33 mouse cellular contexts compared by ENCODE assay signal in genomic region chr6:136892002-136892401, GRCm38 (mm10). TPM values are rescaled to one million over a fixed set of nuclear protein-coding genes. Genes with fewer than 3 reads are reported as not detected.
DNase-seq lines count a peak whose midpoint lies in the region; ATAC-seq and TF ChIP-seq lines count a peak whose summit lies in the region.
"Had no signal": no experiment of that assay in that cellular context is flagged by ENCODE, and none has a peak within 500 bp of the region (broad histone marks: within the 10 kb centered on the region; RNA-seq: fewer than 3 reads in every experiment).

No protein-coding gene starts in this region.

- H3K4me3 ChIP-seq in heart, adult 2 months = no peak overlapping the region
- H3K4me3 ChIP-seq in kidney, embryonic 16.5 days (ENCODE audit: low read length) = no peak overlapping the region
- H3K4me3 ChIP-seq in brown adipose tissue, adult 24 weeks (ENCODE audit: insufficient read depth, low read depth, low read length) = no peak overlapping the region
- H3K4me3 ChIP-seq in liver, embryonic 14.5 days (ENCODE audit: insufficient read depth in 1 of 2, low read depth in 2 of 2, low read length in 2 of 2) = no peak overlapping the region
- H3K4me3 ChIP-seq: embryonic facial prominence, embryonic 12.5 days; heart, embryonic 12.5 days; hindbrain, embryonic 13.5 days; limb, embryonic 12.5 days; liver, embryonic 15.5 days; lung, embryonic 15.5 days; megakaryocyte, embryonic 14.5 days; midbrain, embryonic 13.5 days; neural tube, embryonic 13.5 days had no signal

- ATAC-seq in kidney, embryonic 16.5 days (ENCODE audit: low FRiP score, low TSS enrichment) = no peak
- ATAC-seq in liver, embryonic 14.5 days (ENCODE audit: insufficient read depth) = peak; percentile 81
- ATAC-seq: CD4-positive, CD25-positive, alpha-beta regulatory T cell, adult 4 months; forebrain, embryonic 14.5 days; intestine, embryonic 16.5 days; midbrain, embryonic 13.5 days had no signal

- no peaks in the 10 kb centered on the region for H3K36me3 ChIP-seq in heart, adult 2 months (ENCODE audit: control insufficient read depth, insufficient read depth, low read length)
- H3K36me3 ChIP-seq in kidney, embryonic 16.5 days (ENCODE audit: insufficient read depth, low read length) = no peaks in the 10 kb centered on the region
- H3K36me3 ChIP-seq in liver, embryonic 14.5 days (replicated peaks; ENCODE audit: control insufficient read depth, insufficient read depth, low read depth) = no peaks in the 10 kb centered on the region
- H3K36me3 ChIP-seq: embryonic facial prominence, embryonic 12.5 days; heart, embryonic 12.5 days; hindbrain, embryonic 13.5 days; limb, embryonic 12.5 days; liver, embryonic 15.5 days; lung, embryonic 15.5 days; midbrain, embryonic 13.5 days; neural tube, embryonic 13.5 days had no signal

- no peak for TF ChIP-seq CTCF in heart, adult 2 months (IDR thresholded peaks at IDR 0.05)
- no peak for TF ChIP-seq CTCF in liver, embryonic 14.5 days (IDR thresholded peaks at IDR 0.05; ENCODE audit: low read depth)

- no peak for TF ChIP-seq POLR2A in heart, adult 2 months (IDR thresholded peaks at IDR 0.05; ENCODE audit: insufficient read depth, low read depth, low read length)

- intact Hi-C loops in heart, adult 2 months (cut with DNase I) = no loop called here
- intact Hi-C loops in heart, postnatal 14 days (cut with DNase I) = no loop called here

- no peaks in the 10 kb centered on the region for H3K27me3 ChIP-seq in heart, adult 2 months (ENCODE audit: control insufficient read depth, insufficient read depth, low read length)
- H3K27me3 ChIP-seq in kidney, embryonic 16.5 days (ENCODE audit: insufficient read depth, low read length) = no peaks in the 10 kb centered on the region
- H3K27me3 ChIP-seq in liver, embryonic 14.5 days (ENCODE audit: control insufficient read depth, insufficient read depth, low read length) = no peaks in the 10 kb centered on the region
- H3K27me3 ChIP-seq: embryonic facial prominence, embryonic 12.5 days; heart, embryonic 12.5 days; hindbrain, embryonic 13.5 days; limb, embryonic 12.5 days; liver, embryonic 15.5 days; lung, embryonic 15.5 days; megakaryocyte, embryonic 14.5 days; midbrain, embryonic 13.5 days; neural tube, embryonic 13.5 days had no signal

- no peaks in the 10 kb centered on the region for H3K9me3 ChIP-seq in kidney, embryonic 16.5 days (ENCODE audit: low read length)
- no peaks in the 10 kb centered on the region for H3K9me3 ChIP-seq in liver, embryonic 14.5 days (ENCODE audit: control insufficient read depth, low read length)
- H3K9me3 ChIP-seq: embryonic facial prominence, embryonic 12.5 days; heart, embryonic 12.5 days; hindbrain, embryonic 13.5 days; limb, embryonic 12.5 days; liver, embryonic 15.5 days; lung, embryonic 15.5 days; megakaryocyte, embryonic 14.5 days; midbrain, embryonic 13.5 days; neural tube, embryonic 13.5 days had no signal

- WGBS in heart, adult 2 months = 51% methylated on average over 2 of the region's 2 CpGs
- WGBS in kidney, embryonic 16.5 days = 79% methylated on average over 2 of the region's 2 CpGs
- 34% methylated on average over 2 of the region's 2 CpGs for WGBS in liver, embryonic 14.5 days (ENCODE audit: insufficient replicate concordance)

- no peak for TF ChIP-seq EP300 in heart, adult 2 months (IDR thresholded peaks at IDR 0.05; ENCODE audit: insufficient read depth, low read depth, low read length)
- 0 out of 2 replicates have a peak, but pooled peaks have one; percentile 10 for TF ChIP-seq EP300 in liver, embryonic 14.5 days (IDR thresholded peaks at IDR 0.05; ENCODE audit: low read depth)

- H3K9ac ChIP-seq in heart, adult 2 months (ENCODE audit: low read depth, low read length) = 0 out of 2 replicates have a peak overlapping the region, but pooled peaks have one; percentile 28
- H3K9ac ChIP-seq in kidney, embryonic 16.5 days (replicated peaks; ENCODE audit: low read length) = no peak overlapping the region
- no peak overlapping the region for H3K9ac ChIP-seq in liver, embryonic 14.5 days (replicated peaks)
- H3K9ac ChIP-seq: embryonic facial prominence, embryonic 12.5 days; heart, embryonic 12.5 days; hindbrain, embryonic 13.5 days; limb, embryonic 12.5 days; liver, embryonic 15.5 days; lung, embryonic 15.5 days; midbrain, embryonic 13.5 days; neural tube, embryonic 13.5 days had no signal

- H3K79me2 ChIP-seq in heart, adult 2 months (replicated peaks; ENCODE audit: control insufficient read depth, insufficient read depth, low read length) = no peaks in the 10 kb centered on the region

- no peak for DNase-seq in heart, adult 2 months
- DNase-seq in heart, postnatal 14 days = no peak
- DNase-seq in kidney, postnatal 25 days = no peak
- DNase-seq in liver, embryonic 14.5 days (ENCODE audit: low read depth in 3 of 3, low spot score in 3 of 3) = no peak
- DNase-seq in adrenal gland, postnatal 4 days (ENCODE audit: low spot score in 2 of 2) = no peak
- DNase-seq: adrenal gland, postnatal 25 days; cerebellum, adult 9-10 months; cerebellum, postnatal 36 days; embryo, embryonic 11 days; heart, postnatal 4 days; kidney, adult 9 months; layer of hippocampus, adult 9-11 months; lung, postnatal 36 days; thymus, adult 2 months; thymus, postnatal 36 days had no signal

- peaks cover 14% of the 10 kb centered on the region for H3K4me1 ChIP-seq in heart, adult 2 months (ENCODE audit: control insufficient read depth, insufficient read depth, low read length)
- H3K4me1 ChIP-seq in kidney, embryonic 16.5 days (ENCODE audit: insufficient read depth, low read length) = peaks cover 29% of the 10 kb centered on the region
- no peaks in the 10 kb centered on the region for H3K4me1 ChIP-seq in brown adipose tissue, adult 24 weeks (ENCODE audit: control insufficient read depth, insufficient read depth, insufficient read length, low read length)
- peaks cover 0 to 7% of the 10 kb centered on the region in 2 experiments; a peak in 2 of 4 replicates for H3K4me1 ChIP-seq in liver, embryonic 14.5 days (replicated peaks; ENCODE audit: control insufficient read depth in 2 of 2, insufficient read depth in 2 of 2, low read length in 1 of 2)
- H3K4me1 ChIP-seq: hindbrain, embryonic 13.5 days; midbrain, embryonic 13.5 days; neural tube, embryonic 13.5 days had no signal

- peak overlapping the region; percentile 66 for H3K27ac ChIP-seq in heart, adult 2 months
- H3K27ac ChIP-seq in kidney, embryonic 16.5 days (ENCODE audit: low read length) = 0 out of 2 replicates have a peak overlapping the region, but pooled peaks have one; percentile 1
- H3K27ac ChIP-seq in brown adipose tissue, adult 24 weeks (replicated peaks; ENCODE audit: low read depth, low read length) = peak overlapping the region; percentile 41
- H3K27ac ChIP-seq in liver, embryonic 14.5 days = no peak overlapping the region
- H3K27ac ChIP-seq: embryonic facial prominence, embryonic 12.5 days; hindbrain, embryonic 13.5 days; limb, embryonic 12.5 days; liver, embryonic 15.5 days; lung, embryonic 15.5 days; midbrain, embryonic 13.5 days; neural tube, embryonic 13.5 days had no signal

- no peak overlapping the region for H3K4me2 ChIP-seq in kidney, embryonic 16.5 days (replicated peaks; ENCODE audit: low read depth, low read length)
- no peak overlapping the region for H3K4me2 ChIP-seq in liver, embryonic 14.5 days (ENCODE audit: low read depth)
- H3K4me2 ChIP-seq: embryonic facial prominence, embryonic 12.5 days; heart, embryonic 12.5 days; hindbrain, embryonic 13.5 days; limb, embryonic 12.5 days; liver, embryonic 15.5 days; lung, embryonic 15.5 days; midbrain, embryonic 13.5 days; neural tube, embryonic 13.5 days had no signal

RNA-seq across cellular contexts. Expression of gene Mgp, which starts 16.4 kb away (rescaled TPM):
- 100 to 1,000 TPM; 409 to 433 TPM for total RNA-seq in heart, adult 2 months (2021)
- polyA plus RNA-seq in heart, adult 2 months (2012; rRNA removed) = 1,071 and 1,296 TPM in 2 replicates
- 100 to 1,000 TPM; 373 to 513 TPM for total RNA-seq in heart, postnatal 14 days (2021)
- polyA plus RNA-seq in kidney, embryonic 16.5 days (2015; fragmentation: Nextera tagmentation; extraction: Ambion mirVana) = 226 and 274 TPM in 2 replicates
- polyA plus RNA-seq in brown adipose tissue, adult 24 weeks (2012; ENCODE audit: insufficient read depth, insufficient read length, missing spikeins) = 126 and 205 TPM in 2 replicates
- 0.88 and 1.6 TPM in 2 replicates for polyA plus RNA-seq in liver, embryonic 14.5 days (2012; rRNA removed)
- polyA plus RNA-seq in liver, embryonic 14.5 days (2014; fragmentation: Nextera tagmentation; extraction: Ambion mirVana) = 0.96 and 1.2 TPM in 2 replicates
- 100 to 1,000 TPM; 174 to 199 TPM for total RNA-seq in adrenal gland, postnatal 4 days (2021)
- polyA plus RNA-seq: CD4-positive, CD25-positive, alpha-beta regulatory T cell, adult 4 months had no signal

RNA-seq across cellular contexts. Expression of gene Erp27, which starts 30.0 kb away (rescaled TPM):
- total RNA-seq in heart, adult 2 months (2021) = not detected
- 0.29 and 0.51 TPM in 2 replicates for polyA plus RNA-seq in heart, adult 2 months (2012; rRNA removed)
- under 1 TPM in 1 of 2 experiments, not detected in 1; 0.17 TPM for total RNA-seq in heart, postnatal 14 days (2021)
- 0.22 and 0.23 TPM in 2 replicates for polyA plus RNA-seq in kidney, embryonic 16.5 days (2015; fragmentation: Nextera tagmentation; extraction: Ambion mirVana)
- polyA plus RNA-seq in brown adipose tissue, adult 24 weeks (2012; ENCODE audit: insufficient read depth, insufficient read length, missing spikeins) = not detected in 2 replicates
- polyA plus RNA-seq in liver, embryonic 14.5 days (2012; rRNA removed) = 0.06 and 0.08 TPM in 2 replicates
- polyA plus RNA-seq in liver, embryonic 14.5 days (2014; fragmentation: Nextera tagmentation; extraction: Ambion mirVana) = 0.09 TPM in 1 of 2 replicates, not detected in the other
- 10 to 100 TPM in 1 of 2 experiments, under 1 TPM in 1; 0.40 to 13.6 TPM for total RNA-seq in adrenal gland, postnatal 4 days (2021)
- total RNA-seq: adrenal gland, adult 18-20 months; adrenal gland, postnatal 25 days; gastrocnemius, adult 8-10 months; gastrocnemius, postnatal 4 days; left cerebral cortex, adult 18-20 months had no signal
- polyA plus RNA-seq: hindbrain, embryonic 13.5 days; midbrain, embryonic 13.5 days; neural tube, embryonic 13.5 days had no signal

RNA-seq across cellular contexts. Expression of gene Pde6h, which starts 31.6 kb away (rescaled TPM):
- under 1 TPM in 1 of 2 experiments, not detected in 1; 0.30 TPM for total RNA-seq in heart, adult 2 months (2021)
- 0.04 and 0.26 TPM in 2 replicates for polyA plus RNA-seq in heart, adult 2 months (2012; rRNA removed)
- under 1 TPM in 1 of 2 experiments, not detected in 1; 0.46 TPM for total RNA-seq in heart, postnatal 14 days (2021)
- 0.49 and 0.55 TPM in 2 replicates for polyA plus RNA-seq in kidney, embryonic 16.5 days (2015; fragmentation: Nextera tagmentation; extraction: Ambion mirVana)
- polyA plus RNA-seq in brown adipose tissue, adult 24 weeks (2012; ENCODE audit: insufficient read depth, insufficient read length, missing spikeins) = not detected in 2 replicates
- polyA plus RNA-seq in liver, embryonic 14.5 days (2012; rRNA removed) = 0.01 TPM in 1 of 2 replicates, not detected in the other
- polyA plus RNA-seq in liver, embryonic 14.5 days (2014; fragmentation: Nextera tagmentation; extraction: Ambion mirVana) = not detected in 2 replicates
- not detected for total RNA-seq in adrenal gland, postnatal 4 days (2021)
- total RNA-seq: adrenal gland, adult 18-20 months; gastrocnemius, adult 8-10 months; gastrocnemius, postnatal 4 days; heart, postnatal 4 days had no signal
- polyA plus RNA-seq: embryonic facial prominence, embryonic 12.5 days; forebrain, embryonic 14.5 days; hindbrain, embryonic 13.5 days; liver, embryonic 15.5 days; midbrain, embryonic 13.5 days; neural tube, embryonic 13.5 days had no signal

RNA-seq across cellular contexts. Expression of gene Art4, which starts 34.5 kb away (rescaled TPM):
- total RNA-seq in heart, adult 2 months (2021) = 10 to 100 TPM; 16.3 to 19.6 TPM
- polyA plus RNA-seq in heart, adult 2 months (2012; rRNA removed) = 12.8 and 19.9 TPM in 2 replicates
- total RNA-seq in heart, postnatal 14 days (2021) = 10 to 100 TPM; 14.7 to 18.2 TPM
- 5.6 and 6.4 TPM in 2 replicates for polyA plus RNA-seq in kidney, embryonic 16.5 days (2015; fragmentation: Nextera tagmentation; extraction: Ambion mirVana)
- polyA plus RNA-seq in brown adipose tissue, adult 24 weeks (2012; ENCODE audit: insufficient read depth, insufficient read length, missing spikeins) = not detected in 2 replicates
- polyA plus RNA-seq in liver, embryonic 14.5 days (2012; rRNA removed) = 17.8 and 23.3 TPM in 2 replicates
- 20.3 and 22.6 TPM in 2 replicates for polyA plus RNA-seq in liver, embryonic 14.5 days (2014; fragmentation: Nextera tagmentation; extraction: Ambion mirVana)
- total RNA-seq in adrenal gland, postnatal 4 days (2021) = 10 to 100 TPM; 10.4 to 11.1 TPM
- total RNA-seq: left cerebral cortex, adult 18-20 months had no signal
- polyA plus RNA-seq: forebrain, embryonic 14.5 days had no signal

RNA-seq across cellular contexts. Expression of gene Arhgdib, which starts 49.7 kb away (rescaled TPM):
- 10 to 100 TPM; 24.0 to 30.4 TPM for total RNA-seq in heart, adult 2 months (2021)
- 41.7 and 57.6 TPM in 2 replicates for polyA plus RNA-seq in heart, adult 2 months (2012; rRNA removed)
- 10 to 100 TPM; 36.9 to 45.4 TPM for total RNA-seq in heart, postnatal 14 days (2021)
- polyA plus RNA-seq in kidney, embryonic 16.5 days (2015; fragmentation: Nextera tagmentation; extraction: Ambion mirVana) = 67.6 and 69.5 TPM in 2 replicates
- 26.5 and 27.0 TPM in 2 replicates for polyA plus RNA-seq in brown adipose tissue, adult 24 weeks (2012; ENCODE audit: insufficient read depth, insufficient read length, missing spikeins)
- polyA plus RNA-seq in liver, embryonic 14.5 days (2012; rRNA removed) = 79.4 and 84.5 TPM in 2 replicates
- 108 and 122 TPM in 2 replicates for polyA plus RNA-seq in liver, embryonic 14.5 days (2014; fragmentation: Nextera tagmentation; extraction: Ambion mirVana)
- 10 to 100 TPM; 32.3 to 39.8 TPM for total RNA-seq in adrenal gland, postnatal 4 days (2021)

Comparison
In these comparisons a context has a peak if more than half of its experiments do, and no peak if none do; other contexts are left out.
1. RNA of gene Mgp, which starts 16.4 kb away (polyA plus RNA-seq): 1,071 to 1,296 TPM in heart, adult 2 months, 226 to 274 TPM in kidney, embryonic 16.5 days and 126 to 205 TPM in brown adipose tissue, adult 24 weeks; 0.88 to 1.6 TPM in liver, embryonic 14.5 days; every median in the first group is over 10 times any median in the second.